Mouse (Mus musculus): Measurements from ENCODE around the gene Olfr493.

- TF ChIP-seq CTCF (IDR thresholded peaks at IDR 0.05; ENCODE audit: borderline replicate concordance, control insufficient read depth, extremely low read depth, insufficient read depth, low read length, poor library complexity) (no peak), POLR2A (IDR thresholded peaks at IDR 0.05; ENCODE audit: control insufficient read depth, extremely low read depth, insufficient read depth, low read length, poor library complexity) (no peak)
Observed at GRCm38 (mm10) chr7:108323574-108323973, 23.2 kb downstream of the Olfr493 start, which contains the start of gene Olfr492.
